Mouse (Mus musculus): ENCODE data around the gene Wdr86.

Wdr86 gene

GRCm38 (mm10) chr5:24684578-24685365, 45.8 kb downstream of the Wdr86 start:
- DNase-seq (ENCODE audit: extremely low spot score): peak; percentile 42

GRCm38 (mm10) chr5:24681436-24681835, 49.1 kb downstream of the Wdr86 start:
- no peak for DNase-seq (ENCODE audit: extremely low spot score)

- peak; percentile 75 for DNase-seq (ENCODE audit: extremely low spot score)
Measured at GRCm38 (mm10) chr5:24674238-24674637, 56.3 kb downstream of the Wdr86 start.
